Mouse (Mus musculus): ENCODE results near the gene Rnf186. TPM values are rescaled to one million over a fixed set of nuclear protein-coding genes. Genes with fewer than 3 reads are reported as not detected.

The Rnf186 gene
- total RNA-seq (2021) = not detected
- long read RNA-seq = 0 reads

DNA sequence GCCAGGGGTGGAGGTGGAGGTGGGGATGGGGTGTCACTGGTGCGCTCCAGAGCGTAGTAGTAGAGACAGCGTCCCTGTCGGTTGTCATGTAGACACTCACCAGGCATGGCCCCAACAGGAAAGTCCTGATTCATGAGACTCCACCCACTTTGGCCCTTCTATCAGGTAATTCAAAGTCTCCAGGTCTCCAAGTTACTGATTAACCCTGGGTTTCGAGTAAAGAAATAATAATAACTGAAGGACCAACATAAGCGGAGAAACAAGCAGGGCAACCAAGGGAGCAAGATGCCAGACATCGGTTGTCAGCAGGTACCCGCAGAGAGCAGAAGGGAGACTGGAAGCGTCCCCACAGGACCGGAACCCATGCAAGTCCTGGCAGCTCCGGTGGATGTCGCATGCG, at the start of gene Rnf186:
TSS of gene Rnf186 (plus strand) at position 247 of the 400 bp plus-strand sequence.
- no peak for DNase-seq (ENCODE audit: low spot score in 2 of 2)

DNA sequence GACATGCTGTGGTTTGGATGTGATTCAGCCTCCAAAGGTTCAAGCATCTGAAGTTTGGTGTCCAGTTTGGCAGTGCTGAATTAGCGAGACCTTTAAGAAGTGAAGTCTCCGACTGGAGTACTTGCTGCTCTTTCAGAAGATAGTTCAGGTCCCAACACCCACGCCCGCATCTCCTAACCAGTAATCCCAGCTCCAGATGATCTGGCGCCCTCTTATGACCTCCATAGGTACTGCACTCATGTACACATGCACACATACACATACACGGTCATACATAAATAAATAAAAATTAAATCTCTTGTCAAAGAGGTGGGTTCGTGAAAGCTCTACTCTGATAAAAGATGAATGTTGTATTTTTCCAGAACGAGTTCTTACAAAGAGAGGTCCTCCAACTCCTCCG, 49.6 kb upstream of the Rnf186 start:
- DNase-seq (ENCODE audit: low spot score in 2 of 2) = no peak

DNA sequence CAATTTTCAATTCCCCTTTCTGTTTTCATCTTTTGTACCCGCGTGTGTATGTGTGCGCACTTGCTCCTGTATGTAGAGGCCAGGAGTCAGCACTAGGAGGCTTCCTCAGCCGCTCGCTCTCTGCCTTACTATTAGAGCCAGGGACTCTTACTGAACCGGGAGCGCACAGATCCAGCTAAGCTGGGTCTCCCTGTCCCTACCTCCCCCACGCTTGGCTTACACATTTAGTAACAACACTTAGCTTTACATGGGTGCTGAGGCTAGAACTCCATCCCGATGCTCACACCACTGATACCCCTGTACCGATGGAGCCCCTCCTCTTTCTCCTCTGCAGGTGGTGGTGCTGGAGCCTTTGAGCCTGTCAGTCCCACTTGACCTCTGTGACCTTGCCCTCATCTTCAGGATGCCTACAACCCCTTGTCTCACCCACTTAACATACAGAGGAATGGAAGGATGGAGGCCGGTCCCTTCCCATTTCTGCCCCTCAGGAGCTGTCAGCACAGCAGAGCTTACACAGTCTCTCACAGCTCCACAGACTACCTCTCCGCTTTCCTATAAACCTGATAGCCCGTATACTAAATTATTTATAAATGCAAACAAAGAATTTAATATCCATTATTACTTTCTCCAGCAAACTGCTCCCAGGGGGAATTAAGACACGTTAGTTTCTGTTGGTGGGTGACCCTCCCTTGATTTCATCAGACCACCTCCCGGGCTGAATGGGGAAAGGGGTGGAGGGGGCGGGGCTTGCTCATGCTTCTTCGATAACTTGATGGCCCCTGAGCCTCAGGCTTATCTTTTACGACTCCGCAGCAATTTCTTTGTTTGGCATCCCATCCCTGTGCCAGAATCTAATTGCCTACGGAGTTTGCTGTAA, 45.4 kb upstream of the Rnf186 start:
- no peak for DNase-seq (ENCODE audit: low spot score in 2 of 2)

GRCm38 (mm10) chr4:138922131-138922459, 44.8 kb upstream of the Rnf186 start:
- DNase-seq (ENCODE audit: low spot score in 2 of 2) = peak; percentile 99 to 100

- no peak for DNase-seq (ENCODE audit: low spot score in 2 of 2)
Observed at GRCm38 (mm10) chr4:138925561-138925960, 41.4 kb upstream of the Rnf186 start.

DNA sequence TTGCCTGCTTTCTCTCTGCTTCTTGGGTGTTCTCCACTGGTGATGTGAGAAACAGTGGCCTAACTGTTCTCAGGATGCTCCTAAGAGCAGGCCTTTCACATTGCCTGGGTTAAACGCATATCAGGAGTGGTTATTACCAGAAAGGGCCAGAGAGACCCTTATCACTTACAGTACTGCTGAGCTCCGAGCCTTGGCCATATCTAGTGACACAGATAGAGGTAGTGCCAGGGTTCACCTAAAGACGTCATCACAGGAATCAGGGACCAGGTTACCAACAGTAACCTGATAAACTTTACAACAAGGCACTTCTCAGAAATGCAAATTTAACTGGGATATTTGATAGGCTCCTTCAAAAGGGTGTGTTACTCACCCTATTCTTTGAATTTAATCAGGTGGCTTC, 33.0 kb upstream of the Rnf186 start:
- no peak for DNase-seq (ENCODE audit: low spot score in 2 of 2)

GRCm38 (mm10) chr4:138934456-138935145, 32.3 kb upstream of the Rnf186 start:
- DNase-seq (ENCODE audit: low spot score in 2 of 2) = no peak

DNA sequence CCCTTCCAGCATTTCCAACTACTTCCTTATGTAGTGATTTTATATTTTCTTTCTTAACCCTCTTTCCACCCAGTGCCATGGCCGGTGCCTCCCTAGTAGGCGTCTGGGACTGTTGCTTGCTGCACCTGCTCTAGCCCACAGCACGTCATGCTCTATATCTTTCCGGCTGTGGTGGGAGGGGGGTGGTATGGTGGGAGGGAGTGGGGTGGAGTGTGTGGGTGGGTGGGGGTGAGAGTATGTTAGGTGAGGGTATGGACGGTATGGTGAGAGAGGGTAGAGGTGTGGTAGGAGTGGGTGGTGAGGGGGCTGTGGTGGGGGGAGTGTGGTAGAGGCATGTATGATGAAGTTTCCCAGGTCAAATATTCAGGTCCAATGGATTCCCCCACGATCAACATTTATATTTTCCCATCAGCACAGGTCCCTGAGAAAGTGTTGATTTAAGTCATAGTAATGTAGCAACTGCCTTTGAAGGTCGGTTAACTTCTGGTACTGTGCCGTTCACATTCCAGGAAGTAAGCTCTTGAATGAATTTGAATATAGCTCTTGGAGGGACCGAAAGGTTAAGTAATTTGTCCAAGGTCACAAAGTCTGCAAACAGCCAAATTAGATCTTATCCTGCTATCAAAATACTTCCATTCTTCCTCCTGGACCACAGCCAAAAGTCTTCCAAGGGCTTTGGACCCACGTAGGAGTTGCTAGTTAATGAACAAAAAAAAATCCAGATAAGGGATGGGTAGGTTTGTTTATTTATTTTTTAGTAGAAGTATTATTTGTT, 28.2 kb upstream of the Rnf186 start:
- no peak for DNase-seq (ENCODE audit: low spot score in 2 of 2)

- no peak for DNase-seq (ENCODE audit: low spot score in 2 of 2)
Observed at GRCm38 (mm10) chr4:138939481-138939880, 27.4 kb upstream of the Rnf186 start.

DNA sequence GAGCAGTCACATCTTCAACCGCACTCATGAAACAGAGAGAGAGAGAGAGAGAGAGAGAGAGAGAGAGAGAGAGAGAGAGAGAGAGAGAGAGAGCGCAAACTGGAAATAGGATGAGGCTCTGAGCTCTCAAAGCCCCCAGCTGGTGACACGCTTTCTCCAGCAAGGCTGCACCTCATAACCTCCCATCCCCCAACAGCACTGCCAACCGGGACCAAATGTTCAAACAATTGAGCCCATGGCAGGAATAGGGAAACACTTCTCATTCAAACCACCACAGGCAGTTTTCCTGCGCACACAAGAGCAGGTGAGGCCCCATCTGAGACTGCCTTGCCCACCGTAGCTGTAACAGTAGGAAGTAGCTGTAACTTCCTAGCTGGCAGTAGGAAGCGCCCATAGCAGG, 25.5 kb upstream of the Rnf186 start:
- DNase-seq (ENCODE audit: low spot score in 2 of 2) = peak in 1 of 2 experiments; percentile 19

DNA sequence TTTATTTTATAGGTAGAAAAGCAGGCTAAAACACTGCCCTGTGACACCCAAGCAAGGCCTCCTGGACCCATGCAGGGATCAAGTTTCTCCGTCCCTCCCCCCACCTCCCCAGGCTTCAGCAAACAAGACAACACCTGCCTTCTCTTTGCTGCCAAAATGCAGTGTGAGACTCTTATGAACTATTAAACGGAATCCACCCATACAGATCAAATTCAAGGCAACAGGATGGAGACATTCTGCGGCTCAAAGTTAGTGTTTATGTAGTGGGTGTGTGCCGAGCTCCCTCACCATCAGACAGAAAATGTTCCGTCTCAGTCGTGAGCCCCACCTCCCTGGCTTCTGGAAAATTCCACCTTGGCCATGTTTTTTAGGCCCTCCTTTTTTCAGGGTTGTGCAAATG, 24.9 kb upstream of the Rnf186 start:
- DNase-seq (ENCODE audit: low spot score in 2 of 2) = no peak

- DNase-seq (ENCODE audit: low spot score in 2 of 2) = peak; percentile 63 to 67
Observed at GRCm38 (mm10) chr4:138943730-138944129, 23.2 kb upstream of the Rnf186 start.

GRCm38 (mm10) chr4:138948257-138948656, 18.7 kb upstream of the Rnf186 start:
- no peak for DNase-seq (ENCODE audit: low spot score in 2 of 2)

- no peak for DNase-seq (ENCODE audit: low spot score in 2 of 2)
Observed at GRCm38 (mm10) chr4:138958612-138959011, 8.3 kb upstream of the Rnf186 start.

DNA sequence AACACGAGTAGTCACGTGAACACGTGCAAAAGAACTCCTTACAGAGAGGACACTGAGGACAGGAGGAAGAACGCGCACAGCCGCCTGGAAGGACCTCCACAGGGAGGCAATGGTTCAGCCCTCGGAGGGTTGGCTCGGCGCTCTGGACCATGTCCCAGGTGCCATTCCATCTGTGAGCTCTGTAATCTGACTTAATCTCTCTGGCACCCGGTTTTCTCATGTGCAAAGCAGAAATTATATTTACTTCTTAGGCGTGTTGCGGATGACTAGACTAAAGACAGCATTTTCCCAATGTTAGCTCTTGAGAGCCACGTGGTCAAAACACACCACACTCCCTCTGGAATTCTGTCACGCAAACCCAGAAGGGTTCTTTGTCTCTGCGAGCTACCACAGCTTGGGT, 7.8 kb upstream of the Rnf186 start:
- peak in 1 of 2 experiments; percentile 32 for DNase-seq (ENCODE audit: low spot score in 2 of 2)

DNA sequence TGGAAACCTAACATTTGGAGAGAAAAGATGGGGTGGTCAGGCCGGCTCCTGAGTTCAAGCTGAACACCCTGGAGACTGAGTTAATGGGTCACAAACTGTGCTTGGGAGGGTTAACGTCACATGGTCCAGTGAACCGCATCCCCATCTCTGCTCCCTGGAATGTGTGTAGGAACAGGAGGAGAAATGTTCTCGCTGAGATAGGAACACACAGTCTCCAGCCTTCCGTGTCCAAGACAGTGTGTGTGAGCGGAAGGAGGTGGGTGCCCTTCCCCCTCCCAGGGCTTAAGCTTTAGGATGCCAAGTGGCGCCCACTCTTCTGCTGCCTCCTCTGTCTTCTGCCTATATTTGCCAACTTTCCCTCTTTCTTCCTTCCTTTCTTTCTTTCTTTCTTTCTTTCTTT, 7.0 kb upstream of the Rnf186 start:
- DNase-seq (ENCODE audit: low spot score in 2 of 2) = no peak

DNA sequence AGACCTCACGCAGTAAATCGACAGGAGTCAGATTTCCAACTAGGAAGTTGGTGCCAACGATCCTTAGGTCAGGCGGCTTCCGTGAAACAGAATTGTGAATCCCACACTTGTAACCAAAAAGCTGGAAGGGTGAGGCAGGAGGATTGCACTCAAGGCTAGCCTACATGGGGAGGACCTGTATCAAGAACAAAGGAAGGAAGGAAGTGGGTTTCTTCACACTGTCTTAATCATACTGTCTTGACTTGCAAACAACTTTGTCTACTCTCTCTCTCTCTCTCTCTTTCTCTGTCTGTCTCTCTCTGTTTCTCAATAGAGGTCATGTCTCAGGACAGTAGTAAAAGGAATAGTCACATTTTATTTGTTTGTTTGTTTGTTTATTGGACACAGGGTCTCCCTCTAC, 4.2 kb upstream of the Rnf186 start:
- DNase-seq (ENCODE audit: low spot score in 2 of 2) = no peak

- DNase-seq (ENCODE audit: low spot score in 2 of 2) = no peak
Observed at GRCm38 (mm10) chr4:138965871-138966270, 1.0 kb upstream of the Rnf186 start.

DNA sequence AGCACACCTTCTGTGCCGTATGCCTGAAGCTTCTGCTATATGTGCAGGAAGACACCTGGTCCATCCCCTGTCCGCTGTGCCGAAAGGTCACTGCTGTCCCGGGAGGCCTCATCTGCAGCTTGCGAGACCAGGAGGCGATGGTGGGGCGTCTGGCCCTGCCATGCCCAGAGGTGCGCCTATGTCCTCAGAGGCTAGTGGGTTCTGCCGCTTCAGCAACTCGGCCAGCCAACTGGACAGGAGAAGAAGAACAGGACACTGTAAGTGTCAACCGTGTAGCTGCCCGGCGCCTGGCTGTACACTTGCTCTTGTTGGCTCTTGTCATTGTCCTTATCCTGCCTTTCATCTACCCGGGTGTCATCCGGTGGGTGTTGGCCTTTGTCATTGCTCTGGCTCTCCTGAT, 573 bp downstream of the Rnf186 start:
- DNase-seq (ENCODE audit: low spot score in 2 of 2) = no peak

DNA sequence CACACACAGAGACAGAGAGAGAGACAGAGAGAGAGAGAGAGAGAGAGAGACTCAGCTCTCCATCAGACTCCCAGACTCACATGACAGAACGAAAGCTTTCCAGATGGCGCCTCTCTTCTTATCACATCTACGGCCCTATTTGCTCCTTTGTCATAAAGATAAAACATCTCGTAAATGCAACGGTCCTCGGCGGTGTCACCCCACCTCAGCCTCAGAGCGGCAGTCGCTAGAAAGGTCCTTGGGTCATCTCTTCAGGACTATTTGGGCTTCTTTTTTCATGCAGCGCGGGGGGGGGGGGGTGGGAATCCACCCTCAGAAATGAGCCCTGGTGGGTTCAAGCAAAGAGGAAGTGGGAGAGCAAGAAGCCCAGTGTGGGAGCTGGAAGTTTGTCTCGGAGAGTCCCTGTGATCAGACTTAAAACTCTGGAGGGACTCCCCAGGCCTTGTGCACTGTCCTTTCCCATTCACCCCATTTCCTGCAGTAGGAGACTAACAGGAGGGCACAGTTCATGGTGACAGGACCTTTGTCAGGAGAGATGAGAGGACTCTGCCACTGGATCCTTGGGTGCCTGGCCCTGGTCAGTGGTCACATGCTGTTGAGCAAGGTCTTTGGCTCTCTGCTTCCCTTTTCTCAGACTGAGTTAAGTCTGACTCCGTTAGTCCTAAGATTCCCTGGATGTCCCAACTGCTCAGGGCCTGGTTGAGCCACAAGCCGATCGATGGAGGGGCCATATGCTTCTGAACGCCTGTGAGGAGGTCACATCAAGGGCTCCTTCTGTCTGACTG, 2.1 kb downstream of the Rnf186 start:
- no peak for DNase-seq (ENCODE audit: low spot score in 2 of 2)

GRCm38 (mm10) chr4:138969736-138970135, 2.8 kb downstream of the Rnf186 start:
- DNase-seq (ENCODE audit: low spot score in 2 of 2) = no peak

Measured in layer of hippocampus, postnatal 10 days (tissue).